Mouse (Mus musculus) spleen, postnatal 36 days (tissue): ENCODE measurements at regions not wholly inside any gene's neighbourhood (a gene's known extent, or its start where the extent isn't known, plus 50 kb on each side); places are given as distances from the start of the nearest gene placed in this dataset.

Source experiments
- DNase-seq, 2 experiments: peaks; one replicate each; pipeline ENCODE4 v3.0.0; 2022; ENCODE audit warnings: low spot score in 2 of 2, mixed read lengths in 1 of 2

DNA sequence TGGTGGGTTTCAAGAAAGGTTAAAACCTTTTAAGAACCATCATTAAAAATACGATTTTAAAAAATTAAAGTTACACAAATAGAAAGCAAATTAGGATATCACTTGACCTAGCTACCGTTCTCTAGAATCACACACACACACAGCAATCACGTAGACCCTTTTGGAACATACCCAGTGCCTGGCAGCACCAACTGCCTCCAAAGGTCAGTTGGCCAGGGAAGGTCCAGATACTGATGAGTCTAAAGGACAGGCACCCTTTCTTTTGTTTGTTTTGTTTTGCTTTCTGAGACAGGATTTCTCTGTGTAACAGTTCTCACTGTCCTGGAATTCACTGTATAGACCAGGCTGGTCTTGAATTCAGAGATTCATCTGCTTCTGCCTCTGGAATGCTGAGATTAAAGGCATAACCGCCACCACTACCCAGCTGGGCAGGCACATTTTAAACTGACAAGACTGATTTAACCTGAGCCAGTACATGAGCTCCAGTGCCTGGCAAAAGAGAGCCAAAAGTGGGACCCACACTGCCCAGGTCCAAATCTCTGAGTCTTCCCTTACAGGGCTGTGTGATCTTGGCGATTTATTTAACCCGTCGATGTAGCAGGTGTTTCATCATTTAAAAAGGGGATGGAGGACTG is 353.0 kb downstream of the Pmp22 start:
- DNase-seq = no peak

DNA sequence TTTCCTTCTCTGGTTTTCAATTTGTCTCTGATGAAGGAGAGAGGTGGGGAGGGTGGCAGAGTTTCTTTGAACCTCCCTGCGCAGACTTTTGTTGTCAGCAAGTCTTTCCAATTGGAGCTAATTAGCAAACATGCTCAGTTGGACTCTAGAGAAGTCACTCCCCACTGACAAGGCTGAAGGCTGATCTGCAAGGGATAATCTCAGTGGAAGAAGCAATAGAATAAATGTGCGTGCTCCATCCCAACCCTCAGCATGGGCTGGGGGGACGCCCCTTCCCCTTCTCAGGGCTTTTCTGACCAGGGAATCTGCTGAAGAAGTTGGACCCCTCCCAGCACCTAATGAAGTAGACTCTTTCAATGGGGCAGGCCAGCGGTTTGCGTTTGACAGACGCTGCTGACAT is 353.8 kb downstream of the Pmp22 start:
- no peak for DNase-seq

DNA sequence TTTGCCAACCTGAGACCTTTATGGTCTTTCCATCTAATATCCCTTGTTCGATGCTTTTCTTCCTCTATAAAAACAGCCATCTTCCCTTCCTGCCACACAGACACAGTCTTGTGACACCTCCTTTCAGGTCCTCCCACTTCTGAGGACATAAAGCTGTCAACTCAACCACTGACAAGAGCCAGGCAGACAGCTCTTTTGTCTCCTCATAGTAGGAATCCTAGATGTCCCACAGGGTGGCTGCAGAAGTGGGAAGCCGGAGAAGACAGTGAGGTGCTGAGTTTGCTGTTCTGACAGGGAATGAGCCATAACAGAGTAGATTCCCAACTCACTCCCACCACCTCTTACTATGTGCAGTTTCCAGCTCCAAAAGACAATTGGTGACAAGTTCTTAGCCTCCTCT is 358.4 kb downstream of the Pmp22 start:
- no peak for DNase-seq

DNA sequence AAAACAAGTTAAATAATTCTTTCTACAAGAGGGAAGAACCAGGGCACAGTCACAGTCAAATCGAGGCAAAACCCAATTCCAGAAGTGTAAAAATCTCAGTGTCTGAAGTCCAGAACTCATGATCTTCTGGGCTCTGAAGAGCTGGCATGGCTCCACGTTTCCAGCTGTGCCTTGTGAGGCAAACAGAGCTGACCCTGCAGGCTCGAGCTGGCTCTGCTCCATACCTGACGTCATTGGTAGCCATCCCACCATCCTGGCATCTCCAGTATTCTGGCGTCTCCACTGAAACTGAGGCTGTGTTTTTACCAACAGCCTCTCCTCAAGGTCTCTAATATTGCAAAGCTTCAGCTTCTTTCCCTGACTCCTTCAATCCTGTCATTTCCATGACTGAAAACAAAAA is 373.4 kb downstream of the Pmp22 start:
- DNase-seq = peak in 1 of 2 experiments; percentile 3

DNA sequence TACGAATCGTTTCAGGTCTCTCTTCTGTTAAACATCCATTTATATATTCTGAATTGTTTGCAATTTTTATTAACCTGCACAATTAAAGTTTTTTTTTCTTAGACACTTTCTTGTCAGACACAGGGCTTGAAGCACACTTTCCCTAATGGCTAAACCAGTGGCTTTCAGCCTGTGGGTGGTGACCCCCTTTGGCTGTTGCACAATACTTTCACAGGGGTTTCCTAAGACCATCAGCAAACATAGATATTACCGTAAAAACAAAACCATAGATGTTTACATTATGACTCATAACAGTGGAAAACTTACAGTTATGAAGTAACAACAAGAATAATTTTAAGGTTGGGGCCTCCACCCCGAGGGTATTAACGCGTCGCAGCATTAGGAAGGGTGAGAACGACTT is 378.6 kb downstream of the Pmp22 start:
- DNase-seq = no peak

DNA sequence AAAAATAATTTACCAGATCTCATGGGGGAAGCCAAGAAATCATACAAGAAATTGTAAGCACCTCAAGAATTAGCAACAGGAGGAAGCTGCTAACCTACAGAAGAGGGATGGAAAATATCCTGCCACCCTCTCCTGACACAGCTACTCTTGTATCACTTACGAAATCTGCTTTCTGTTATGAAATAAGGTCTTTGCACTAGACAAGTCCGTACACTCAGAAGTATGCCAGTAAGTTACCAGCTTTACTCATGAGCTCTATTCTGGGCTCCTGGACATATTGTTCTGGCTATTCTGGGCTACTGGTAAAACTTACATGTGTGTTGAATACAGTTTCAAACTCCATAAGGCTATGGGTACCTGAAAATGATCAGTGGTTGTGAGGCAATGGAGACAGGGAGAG is 379.9 kb downstream of the Pmp22 start:
- no peak for DNase-seq

DNA sequence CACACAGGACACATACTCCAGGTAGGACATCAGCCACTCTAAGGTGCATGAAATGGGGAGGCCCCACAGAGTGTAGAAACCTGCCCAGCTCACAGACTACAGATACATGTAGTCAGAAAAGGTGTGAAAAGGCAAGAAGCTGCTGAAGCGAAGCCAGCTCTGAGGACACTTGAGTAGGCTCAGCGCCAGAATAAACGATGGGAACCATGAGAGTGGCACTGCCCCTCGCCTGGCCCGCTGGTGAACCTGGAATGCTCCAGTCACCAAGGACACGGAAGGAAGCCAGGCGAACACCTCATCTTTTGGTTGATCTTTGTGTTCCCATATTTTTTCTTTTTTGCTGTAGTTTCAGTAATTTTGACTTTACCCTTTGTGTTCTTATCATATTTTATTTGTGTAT is 381.8 kb downstream of the Pmp22 start:
- DNase-seq = no peak

DNA sequence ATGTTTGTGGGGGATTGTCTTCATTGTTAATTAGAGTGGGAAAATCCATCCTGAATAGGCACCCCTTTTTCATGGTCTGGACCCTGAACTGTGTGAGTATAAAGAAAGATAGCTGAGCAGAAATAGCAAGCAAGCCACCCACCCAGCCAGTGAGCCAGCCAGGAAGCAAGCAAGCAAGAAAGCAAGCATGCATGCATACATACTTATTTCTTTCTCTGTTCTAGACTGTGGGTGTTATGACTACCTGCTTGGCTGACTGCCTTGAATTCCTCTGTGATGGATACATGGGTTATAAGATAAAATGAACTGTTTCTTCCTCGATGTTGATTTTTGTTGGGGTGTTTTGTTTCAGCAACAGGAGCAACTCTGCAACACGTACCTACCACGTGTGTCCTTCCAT is 385.8 kb downstream of the Pmp22 start:
- no peak for DNase-seq

GRCm38 (mm10) chr11:63518847-63519246 is 390.1 kb downstream of the Pmp22 start:
- no peak for DNase-seq

DNA sequence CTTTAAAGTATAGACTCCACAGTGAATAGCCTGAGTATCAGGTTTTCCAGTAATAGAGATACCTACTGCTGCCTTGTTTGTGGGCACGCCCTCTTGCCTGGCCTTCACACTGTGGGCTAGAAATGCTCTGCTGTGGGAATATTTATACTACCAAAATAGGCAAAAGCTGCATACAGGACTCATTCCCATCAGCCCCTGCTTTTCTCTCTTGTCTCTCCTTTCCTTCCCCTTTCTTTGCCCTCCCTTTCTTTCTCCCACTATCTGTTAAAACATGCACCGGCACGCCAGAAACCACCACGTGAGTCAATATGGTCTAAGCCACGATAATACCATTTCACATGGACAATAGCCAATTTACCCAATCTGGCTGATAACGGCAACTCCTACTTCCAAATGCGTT is 395.5 kb downstream of the Pmp22 start:
- DNase-seq = no peak

GRCm38 (mm10) chr11:63525431-63525830 is 396.6 kb downstream of the Pmp22 start:
- DNase-seq = no peak

DNA sequence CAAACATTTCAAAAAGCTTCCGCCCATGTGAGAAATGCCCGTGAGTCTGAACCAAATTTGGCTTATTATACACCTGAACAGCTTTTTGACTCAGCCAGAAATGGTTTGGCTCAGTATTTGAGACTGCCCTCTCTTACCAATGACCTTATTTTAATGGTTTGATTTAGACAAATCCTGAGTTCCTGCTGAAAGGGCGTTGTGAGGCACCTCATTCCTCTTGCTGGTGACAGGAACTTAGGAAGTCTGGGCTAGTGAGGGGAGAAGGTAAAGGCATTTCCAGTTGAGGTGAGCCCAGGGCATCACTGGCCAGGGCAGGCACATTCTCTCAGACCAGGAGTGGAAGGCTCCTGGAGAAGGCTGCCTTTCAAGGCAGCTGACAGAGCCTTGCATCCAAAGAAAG is 396.1 kb downstream of the Hs3st3b1 start:
- no peak for DNase-seq

DNA sequence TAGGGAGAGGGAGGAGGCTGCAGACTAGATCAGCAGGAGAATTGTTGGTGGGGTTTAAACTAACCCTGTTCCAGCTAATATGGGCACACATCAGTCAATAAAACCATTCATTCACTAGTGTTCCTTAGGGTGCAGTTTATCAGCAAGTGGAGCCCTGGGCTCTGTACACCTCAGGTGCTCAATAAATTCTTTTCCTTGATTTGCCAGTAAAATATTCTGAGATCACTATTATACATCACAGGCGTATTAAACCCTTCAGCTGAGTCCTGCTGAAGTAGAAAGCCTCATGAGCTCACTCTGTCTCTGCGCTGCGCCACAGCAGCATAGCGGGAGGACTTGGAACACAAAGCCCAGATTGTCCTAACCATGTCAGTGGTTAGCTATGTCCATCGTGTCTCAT is 389.3 kb downstream of the Hs3st3b1 start:
- no peak for DNase-seq

- no peak for DNase-seq
Measured at GRCm38 (mm10) chr11:63533555-63534200, 388.4 kb downstream of the Hs3st3b1 start.

- DNase-seq = no peak
Measured at GRCm38 (mm10) chr11:63537693-63538092, 384.4 kb downstream of the Hs3st3b1 start.

DNA sequence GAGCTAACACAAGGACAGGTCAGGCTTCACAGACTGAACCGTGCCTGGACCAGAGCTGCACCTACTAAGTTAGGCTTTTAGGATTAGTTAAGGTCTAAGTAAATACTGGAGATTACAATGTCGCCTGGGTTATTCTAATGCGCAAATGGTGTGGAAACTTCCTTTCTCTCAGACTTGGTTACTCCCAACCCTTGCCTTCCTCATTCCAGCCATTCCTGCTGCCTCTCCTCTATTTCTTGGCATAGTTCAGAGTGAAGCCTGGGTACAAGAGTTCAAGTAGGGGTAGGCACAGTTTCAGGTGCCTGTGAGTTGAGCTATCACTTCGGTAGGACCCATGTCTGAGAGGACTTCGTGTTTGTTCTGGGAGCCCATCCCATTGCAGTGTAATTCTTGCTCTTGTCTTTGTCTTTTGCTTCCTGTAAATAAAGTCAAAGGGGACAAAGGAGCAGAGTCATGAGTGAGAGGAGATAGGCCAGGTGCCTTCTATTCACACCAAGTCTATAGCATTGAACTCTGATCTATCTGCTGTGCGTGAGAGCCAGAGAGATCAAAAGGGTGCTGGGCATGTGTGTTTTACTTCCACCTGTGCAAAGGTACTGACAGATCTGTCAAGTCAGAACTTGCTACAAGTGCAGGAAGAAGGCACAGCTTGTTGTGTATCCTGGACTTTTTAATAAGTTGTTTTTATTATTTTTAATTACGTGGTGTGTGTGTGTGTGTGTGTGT is 378.0 kb downstream of the Hs3st3b1 start:
- DNase-seq = no peak

GRCm38 (mm10) chr11:63545516-63545915 is 376.6 kb downstream of the Hs3st3b1 start:
- no peak for DNase-seq

GRCm38 (mm10) chr11:63560466-63560865 is 361.6 kb downstream of the Hs3st3b1 start:
- no peak for DNase-seq

DNA sequence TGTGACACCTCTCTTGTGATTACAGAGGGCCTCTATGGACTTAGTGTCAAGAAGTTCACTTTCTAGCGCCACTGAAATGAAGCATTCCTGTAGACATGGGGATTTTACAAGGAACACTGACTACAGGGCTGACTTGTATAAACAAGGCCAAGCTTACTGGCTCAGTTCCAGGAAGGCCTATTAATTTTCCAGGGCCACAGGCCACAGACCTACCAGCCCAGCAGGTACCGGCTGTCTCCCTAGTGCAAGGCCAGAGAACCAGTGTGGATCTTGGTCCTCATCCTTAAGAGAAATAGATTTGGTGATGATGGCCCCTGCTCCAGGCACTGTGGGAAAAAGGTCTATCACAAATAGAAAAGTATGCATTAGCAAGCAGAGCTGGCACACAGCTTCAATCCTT is 359.4 kb downstream of the Hs3st3b1 start:
- no peak for DNase-seq

DNA sequence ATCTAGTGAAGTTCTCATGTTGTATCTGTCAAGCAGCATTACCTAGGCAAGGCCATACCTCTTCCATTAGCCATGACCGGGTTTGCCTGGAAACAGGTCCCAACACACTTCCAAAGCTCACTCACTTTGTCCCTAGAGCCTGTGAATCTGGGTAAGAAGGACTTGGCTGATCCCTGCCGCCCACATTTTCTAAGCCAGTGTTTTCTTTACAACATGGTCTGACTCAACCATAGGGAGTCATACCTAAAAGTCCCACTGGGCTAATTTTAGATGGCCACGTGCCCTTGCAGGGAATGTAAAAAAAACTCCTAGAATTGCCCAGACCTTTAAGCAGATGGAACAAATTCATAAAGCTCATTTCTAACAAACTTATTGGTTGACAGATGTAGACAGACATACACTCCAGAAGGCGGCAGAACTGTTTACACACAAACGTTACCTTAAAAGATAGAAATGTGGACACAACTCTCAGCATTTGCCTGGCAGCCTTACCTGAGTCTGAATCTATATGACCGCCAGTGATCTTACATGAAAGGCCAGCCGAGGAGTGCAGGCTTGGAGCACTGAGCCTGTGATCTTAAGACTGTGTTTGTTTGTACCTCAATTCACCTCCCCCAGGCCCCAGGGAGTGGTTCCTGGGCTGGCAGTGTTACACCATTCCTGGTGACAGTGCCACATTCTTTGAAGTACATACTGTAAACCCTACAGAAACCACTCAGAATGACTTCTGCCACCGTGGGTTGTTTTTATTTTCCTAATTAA is 356.4 kb downstream of the Hs3st3b1 start:
- DNase-seq = no peak

DNA sequence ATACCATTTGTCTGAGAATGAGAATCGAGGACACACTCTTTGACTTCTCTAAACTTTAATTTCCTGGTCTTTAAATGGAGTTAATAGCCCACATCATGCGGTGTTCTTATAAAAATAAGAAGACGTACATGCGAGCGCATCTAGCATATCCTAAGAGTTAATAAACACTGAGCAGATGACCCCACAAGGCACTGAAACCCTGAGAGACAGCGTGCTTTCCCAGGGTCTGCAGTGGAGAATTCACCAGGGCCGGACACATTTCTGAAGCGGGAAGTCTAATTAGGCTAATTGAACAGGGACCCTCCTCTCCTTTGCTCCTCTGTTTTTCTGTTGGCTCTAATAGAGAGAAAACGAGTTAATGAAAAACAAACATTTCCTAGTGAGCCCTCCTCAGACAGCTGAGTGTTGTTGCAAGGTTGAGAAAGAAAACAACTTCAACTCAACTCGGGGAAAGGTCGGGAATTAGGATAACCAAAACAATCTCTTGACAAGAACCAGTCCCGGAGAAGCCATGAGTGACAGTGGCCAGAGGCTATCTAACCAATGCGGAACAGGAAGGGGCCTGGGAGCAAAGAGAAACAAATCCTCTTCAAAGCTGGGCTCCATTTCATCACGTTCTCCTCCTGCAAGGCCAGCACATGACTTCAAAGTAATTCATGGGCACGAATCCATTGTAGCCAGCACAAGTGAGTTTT is 352.2 kb downstream of the Hs3st3b1 start:
- DNase-seq = no peak

DNA sequence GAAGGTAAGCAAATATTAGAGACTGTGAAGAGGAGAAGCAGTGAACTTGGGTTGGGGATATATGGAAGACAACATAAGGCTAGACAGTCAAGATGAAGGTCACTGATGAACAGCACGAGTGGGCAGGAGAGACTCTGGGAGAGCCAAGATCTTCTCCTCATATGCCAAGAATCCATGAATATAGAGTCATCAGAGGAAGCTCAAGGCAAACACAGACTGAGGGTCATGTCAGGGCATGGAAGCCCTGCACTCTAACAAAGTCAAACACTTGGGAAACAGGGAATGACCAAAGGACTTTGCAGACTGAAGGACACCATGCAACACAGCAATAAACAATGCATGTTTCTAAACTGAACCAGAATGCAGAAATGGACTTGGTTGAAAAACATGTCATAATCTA is 351.4 kb downstream of the Hs3st3b1 start:
- no peak for DNase-seq
